Mouse (Mus musculus): ENCODE data around the gene Olfr982.

Gene Olfr982

GRCm38 (mm10) chr9:40073529-40073928, at the start of gene Olfr982:
TSS of gene Olfr982 (plus strand) at chr9:40073829.
- DNase-seq (ENCODE audit: low read depth): no peak

DNA sequence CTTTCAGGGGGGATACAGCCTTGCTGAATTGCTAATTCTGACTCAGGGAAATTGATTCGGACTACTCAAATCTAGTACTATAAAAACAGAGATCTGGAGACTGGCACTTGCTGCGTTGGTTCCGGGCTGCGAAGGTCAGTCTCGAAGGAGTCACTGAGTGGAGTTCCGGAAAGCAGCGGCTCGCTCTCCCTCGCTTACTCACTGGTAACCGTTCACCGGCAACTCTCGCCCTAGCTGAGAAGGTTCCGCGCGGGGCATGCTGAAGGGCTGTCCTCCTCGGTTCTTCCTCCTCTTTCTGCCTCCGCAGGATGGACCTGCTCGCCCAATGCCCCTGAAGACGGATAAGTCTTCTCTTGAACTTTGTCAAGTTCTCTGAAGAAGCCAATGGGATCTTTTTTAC, 23.5 kb upstream of the Olfr982 start:
- DNase-seq (ENCODE audit: low read depth): no peak

GRCm38 (mm10) chr9:40093495-40093894, 19.9 kb downstream of the Olfr982 start, which contains the start of gene Olfr983:
TSS of gene Olfr983 (minus strand) at chr9:40093595.
- no peak for DNase-seq (ENCODE audit: low read depth)

- peak; percentile 38 for DNase-seq (ENCODE audit: low read depth)
Measured at GRCm38 (mm10) chr9:40094769-40095168, 21.1 kb downstream of the Olfr982 start.

DNA sequence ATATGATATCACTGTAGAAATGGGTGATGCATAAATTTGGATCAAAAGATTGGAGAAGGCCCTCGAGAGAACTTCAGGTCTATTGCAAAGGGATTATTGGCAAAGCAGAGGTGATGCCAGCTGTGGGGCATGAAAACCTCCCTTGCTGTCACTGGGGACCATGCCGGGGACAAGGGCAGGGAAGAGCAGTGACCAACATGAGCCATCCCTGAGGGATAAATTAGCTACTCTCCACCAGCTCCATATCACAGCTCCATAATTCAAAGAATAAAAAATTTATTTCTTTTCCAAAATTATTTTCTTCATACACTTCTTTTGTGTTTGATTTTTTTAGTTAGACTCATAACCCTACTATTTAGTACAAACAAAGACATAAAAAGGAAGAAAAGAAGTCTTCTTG, 40.5 kb downstream of the Olfr982 start, which contains the start of gene Olfr984:
Olfr984 (minus strand) TSS at position 101 of the 400 bp plus-strand sequence.
- no peak for DNase-seq (ENCODE audit: low read depth)

DNA sequence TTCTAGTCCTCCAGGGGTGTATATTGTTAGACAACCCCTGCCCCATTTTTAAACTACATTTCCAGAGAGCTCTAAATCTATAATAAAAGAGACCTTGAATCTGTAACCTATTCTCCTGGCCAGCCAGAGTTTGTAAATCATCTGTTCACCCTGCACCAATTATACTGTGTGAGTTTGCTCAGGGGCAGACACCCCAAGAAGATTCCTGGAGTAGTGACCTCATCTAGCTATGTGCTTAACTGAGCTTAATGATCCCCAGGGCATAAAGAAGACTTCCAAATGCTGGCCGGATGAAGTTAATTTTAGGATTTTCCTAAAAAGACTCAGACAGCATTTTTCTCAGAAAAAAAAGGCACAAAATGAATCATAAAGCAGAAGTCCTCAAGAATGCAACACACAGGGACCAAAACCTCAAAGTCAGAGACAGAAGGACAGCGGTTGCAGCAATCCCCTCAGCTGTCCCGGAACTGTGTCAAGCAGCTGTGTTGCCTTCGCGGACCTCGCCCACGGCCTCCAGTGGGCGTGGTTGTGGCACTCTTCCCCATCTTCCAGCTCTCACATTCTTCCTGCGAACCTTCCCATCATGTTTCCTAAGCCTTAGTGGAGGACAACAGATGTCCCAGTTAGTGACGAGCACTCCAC, 43.1 kb downstream of the Olfr982 start:
- DNase-seq (ENCODE audit: low read depth): no peak

GRCm38 (mm10) chr9:40117287-40117659, 43.6 kb downstream of the Olfr982 start:
- no peak for DNase-seq (ENCODE audit: low read depth)
